Mouse (Mus musculus) forebrain, embryonic 16.5 days (tissue): ENCODE results near the gene Ykt6. TPM values are rescaled to one million over a fixed set of nuclear protein-coding genes. Genes with fewer than 3 reads are reported as not detected.
"Not testable (repeated sequence)": the region's sequence is repeated elsewhere in the genome, so short reads cannot be mapped to it uniquely, and the experiment has no call there.

Experiments
- ATAC-seq: fragments of 200-750 bp; cut with Nextera tagmentation; 2 replicates; pipeline ENCODE4 v1.8.0; 2017; ENCODE audit warnings: mild to moderate bottlenecking, moderate library complexity
- H3K27ac ChIP-seq: fragments of 300-500 bp; sonication (generic); 2 replicates; pipeline ENCODE4 v1.5.1; 2014; ENCODE audit warnings: low read length, control low read depth
- H3K27me3 ChIP-seq: fragments of 300-500 bp; sonication (generic); replicated peaks from 2 replicates; pipeline ENCODE4 v1.6.1; 2014; ENCODE audit warnings: low read length; ENCODE audit not compliant: control insufficient read depth, insufficient read depth
- H3K36me3 ChIP-seq: fragments of 300-500 bp; sonication (generic); 2 replicates; pipeline ENCODE4 v1.6.1; 2014; ENCODE audit not compliant: control insufficient read depth, insufficient read depth
- H3K4me1 ChIP-seq: fragments of 300-500 bp; sonication (generic); replicated peaks from 2 replicates; pipeline ENCODE4 v1.6.1; 2014; ENCODE audit warnings: low read length; ENCODE audit not compliant: control insufficient read depth, insufficient read depth
- H3K4me2 ChIP-seq: fragments of 300-500 bp; sonication (generic); 2 replicates; pipeline ENCODE4 v1.6.1; 2014; ENCODE audit warnings: mild to moderate bottlenecking, low read length, control low read depth
- H3K4me3 ChIP-seq: fragments of 300-500 bp; sonication (generic); replicated peaks from 2 replicates; pipeline ENCODE4 v1.5.1; 2014; ENCODE audit warnings: mild to moderate bottlenecking, low read length, control low read depth
- H3K9ac ChIP-seq: fragments of 300-500 bp; sonication (generic); replicated peaks from 2 replicates; pipeline ENCODE4 v1.6.1; 2014; ENCODE audit warnings: low read depth, low read length, control low read depth
- H3K9me3 ChIP-seq: fragments of 300-500 bp; sonication (generic); 2 replicates; pipeline ENCODE4 v1.6.1; 2016; ENCODE audit warnings: low read length; ENCODE audit not compliant: control insufficient read depth
- whole genome bisulfite sequencing: fragments of 180-500 bp; shearing (Covaris S2); extraction: QIAGEN DNeasy Blood & Tissue Kit; methylation state at CpG from one replicate; pipeline ENCODE4 v1.1.7; 2014; 5-methylcytosine and 5-hydroxymethylcytosine counted together
- polyA plus RNA-seq: library from polyadenylated mRNA; unstranded; fragments of >200 nt; fragmentation: Nextera tagmentation; extraction: Ambion mirVana; gene quantifications from 2 replicates; pipeline ENCODE4 v1.2.1, GENCODE M21; 2015

Gene Ykt6
- polyA plus RNA-seq, 1 experiment from 2014 or later = 111 TPM

DNA sequence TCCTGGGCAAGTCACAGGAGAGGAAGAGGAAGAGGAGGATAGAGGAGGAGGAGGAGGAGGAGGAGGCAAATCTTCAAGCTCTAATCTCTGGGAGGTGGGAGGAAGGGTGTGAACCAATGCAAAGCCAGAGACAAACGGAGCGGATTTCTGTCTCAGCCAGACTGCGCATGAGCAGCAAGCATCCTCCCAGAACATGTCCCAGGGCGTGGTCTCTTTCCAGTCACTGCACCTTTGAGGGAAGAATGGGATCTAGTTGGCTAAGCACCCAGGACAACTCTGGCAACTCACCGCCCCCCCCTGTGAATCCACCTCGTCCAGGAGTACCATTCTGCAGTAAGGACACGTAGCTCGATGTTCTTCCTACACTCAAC lies 39.3 kb upstream of the Ykt6 start:
- Histone ChIP-seq H3K27me3 (no peaks in the 10 kb centered on the region), H3K27ac (no peak overlapping the region), H3K4me3 (no peak overlapping the region), H3K9ac (no peak overlapping the region), H3K4me2 (no peak overlapping the region), H3K4me1 (no peaks in the 10 kb centered on the region), H3K36me3 (no peaks in the 10 kb centered on the region), H3K9me3 (no peaks in the 10 kb centered on the region)
- ATAC-seq = no peak
- WGBS = 72% methylated on average over 8 of the region's 8 CpGs

DNA sequence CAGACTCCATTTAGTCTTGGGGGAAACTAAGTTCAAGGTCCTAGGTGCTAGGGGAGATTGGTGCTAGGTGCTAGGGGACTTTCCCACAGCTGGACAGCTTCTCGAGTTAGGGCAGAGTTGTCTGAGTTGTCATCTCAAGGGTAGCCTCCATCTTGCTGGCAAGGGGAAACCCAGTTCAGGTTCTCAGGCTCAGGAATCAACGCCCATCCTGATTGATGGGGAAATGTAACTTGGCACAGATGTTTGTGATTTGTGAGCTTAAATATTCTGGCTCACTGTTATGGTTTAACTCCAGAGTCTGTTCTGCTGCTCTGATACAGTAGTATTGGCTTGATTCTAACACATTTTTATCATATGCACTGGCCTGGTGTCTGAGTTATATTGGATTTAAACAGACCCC lies 37.4 kb upstream of the Ykt6 start:
- ATAC-seq = no peak
- Histone ChIP-seq H3K9me3 (no peaks in the 10 kb centered on the region), H3K4me3 (no peak overlapping the region), H3K9ac (no peak overlapping the region), H3K27ac (no peak overlapping the region), H3K27me3 (no peaks in the 10 kb centered on the region), H3K4me2 (no peak overlapping the region), H3K36me3 (no peaks in the 10 kb centered on the region), H3K4me1 (no peaks in the 10 kb centered on the region)
- 72% methylated on average over 2 of the region's 2 CpGs for WGBS

DNA sequence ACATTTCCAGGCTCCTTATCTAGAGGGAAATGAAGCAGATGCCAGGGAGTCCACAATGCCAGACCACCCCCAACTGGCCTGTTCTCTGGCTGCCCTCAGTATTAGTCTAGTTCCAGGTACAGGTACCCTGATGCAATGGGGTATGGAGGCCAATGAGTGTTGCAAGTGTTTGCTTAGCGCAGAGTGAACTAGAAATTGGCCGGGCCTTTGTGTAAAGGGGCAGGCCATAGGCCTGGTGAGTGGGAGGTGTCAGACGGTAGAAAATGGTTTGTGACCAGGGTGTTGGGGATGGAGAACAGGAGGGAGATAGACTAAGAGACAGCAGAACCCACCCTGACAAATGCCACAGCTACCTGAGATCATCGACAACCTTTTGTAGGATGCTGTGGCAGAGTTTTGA lies 35.9 kb upstream of the Ykt6 start:
- WGBS = 96% methylated on average over 4 of the region's 4 CpGs
- H3K4me1 ChIP-seq = no peaks in the 10 kb centered on the region
- H3K27ac ChIP-seq = no peak overlapping the region
- no peak overlapping the region for H3K4me2 ChIP-seq
- no peaks in the 10 kb centered on the region for H3K27me3 ChIP-seq
- no peaks in the 10 kb centered on the region for H3K9me3 ChIP-seq
- ATAC-seq = no peak
- no peak overlapping the region for H3K4me3 ChIP-seq
- H3K9ac ChIP-seq = no peak overlapping the region
- H3K36me3 ChIP-seq = no peaks in the 10 kb centered on the region

DNA sequence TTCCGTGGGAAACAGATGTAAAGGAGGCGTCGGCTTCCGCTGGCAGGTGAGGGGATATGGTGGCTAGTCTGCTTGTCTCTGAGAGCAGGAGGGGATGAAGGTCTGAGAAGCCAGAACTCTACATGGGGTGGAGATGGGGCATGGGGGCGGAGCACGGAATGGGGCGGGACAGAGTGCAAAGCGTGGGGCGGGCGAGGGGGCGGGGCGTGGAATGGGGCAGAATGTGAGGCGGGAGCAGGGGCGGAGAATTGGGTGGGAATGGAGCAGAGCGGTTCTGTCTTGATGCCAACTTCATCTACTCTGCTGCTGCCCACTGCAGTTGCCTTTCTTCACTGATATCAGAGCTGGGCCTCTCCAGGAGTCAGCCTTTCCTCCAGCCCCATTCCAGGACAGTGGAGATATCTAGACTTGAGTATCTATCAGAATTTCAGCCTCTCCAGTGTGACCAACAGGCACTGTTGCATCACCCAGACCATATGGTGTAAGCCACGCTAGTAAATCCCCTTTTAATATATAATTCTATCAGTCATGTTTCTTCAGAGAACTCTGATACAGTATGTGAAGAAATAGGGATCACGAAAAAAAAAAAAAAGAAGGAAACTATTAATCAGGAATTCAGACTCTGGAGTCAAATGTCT lies 35.1 kb upstream of the Ykt6 start:
- 36% methylated on average over 17 of the region's 17 CpGs for WGBS

DNA sequence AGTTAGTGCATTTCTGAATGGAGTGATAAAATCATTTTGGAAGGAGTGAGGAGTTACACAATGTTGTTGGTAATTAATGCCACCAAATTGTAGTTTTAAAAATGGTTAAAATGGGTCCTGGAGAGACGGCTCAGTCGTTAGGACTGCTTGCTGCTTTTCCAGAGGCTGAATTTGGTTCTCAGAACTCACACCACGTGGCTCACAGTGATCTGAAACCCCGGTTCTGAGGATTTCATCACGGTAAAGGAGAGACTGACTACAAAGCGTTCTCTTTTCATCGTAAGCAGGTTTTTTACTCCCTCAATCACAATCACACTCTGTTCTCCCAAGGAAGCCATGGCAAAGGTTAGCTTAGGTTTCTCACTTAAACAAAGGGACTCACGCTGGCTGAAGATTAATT lies 30.8 kb upstream of the Ykt6 start:
- Histone ChIP-seq H3K36me3 (no peaks in the 10 kb centered on the region), H3K27me3 (no peaks in the 10 kb centered on the region), H3K4me3 (no peak overlapping the region), H3K27ac (no peak overlapping the region), H3K4me1 (no peaks in the 10 kb centered on the region), H3K9me3 (no peaks in the 10 kb centered on the region), H3K9ac (no peak overlapping the region), H3K4me2 (no peak overlapping the region)
- WGBS = 57% methylated on average over 8 of the region's 8 CpGs
- ATAC-seq = no peak

More for the DNA sequence above, 35.1 kb upstream of the Ykt6 start:
- H3K36me3 ChIP-seq = no peaks in the 10 kb centered on the region
- no peaks in the 10 kb centered on the region for H3K9me3 ChIP-seq
- H3K9ac ChIP-seq = no peak overlapping the region
- H3K4me1 ChIP-seq = no peaks in the 10 kb centered on the region
- H3K4me2 ChIP-seq = no peak overlapping the region
- no peak overlapping the region for H3K27ac ChIP-seq
- no peak for ATAC-seq
- no peaks in the 10 kb centered on the region for H3K27me3 ChIP-seq
- no peak overlapping the region for H3K4me3 ChIP-seq

GRCm38 (mm10) chr11:5926696-5927220 lies 28.7 kb upstream of the Ykt6 start:
- no peak for ATAC-seq
- Histone ChIP-seq H3K27me3 (no peaks in the 10 kb centered on the region), H3K27ac (no peak overlapping the region), H3K4me1 (no peaks in the 10 kb centered on the region), H3K9me3 (no peaks in the 10 kb centered on the region), H3K4me2 (no peak overlapping the region), H3K4me3 (no peak overlapping the region), H3K9ac (no peak overlapping the region), H3K36me3 (no peaks in the 10 kb centered on the region)
- 82% methylated on average over 3 of the region's 3 CpGs for WGBS

- no peak overlapping the region for H3K4me2 ChIP-seq
- no peak overlapping the region for H3K27ac ChIP-seq
- no peaks in the 10 kb centered on the region for H3K9me3 ChIP-seq
- 89% methylated on average over 1 of the region's 1 CpGs for WGBS
- no peak for ATAC-seq
- H3K27me3 ChIP-seq = no peaks in the 10 kb centered on the region
- H3K4me3 ChIP-seq = no peak overlapping the region
- no peaks in the 10 kb centered on the region for H3K36me3 ChIP-seq
- no peaks in the 10 kb centered on the region for H3K4me1 ChIP-seq
- H3K9ac ChIP-seq = no peak overlapping the region
Measured at GRCm38 (mm10) chr11:5930578-5930977, 24.9 kb upstream of the Ykt6 start.

GRCm38 (mm10) chr11:5931947-5932346 lies 23.5 kb upstream of the Ykt6 start:
- ATAC-seq, H3K36me3 ChIP-seq, H3K9me3 ChIP-seq, H3K4me3 ChIP-seq, H3K4me1 ChIP-seq, H3K9ac ChIP-seq, H3K27ac ChIP-seq, H3K27me3 ChIP-seq, H3K4me2 ChIP-seq: not testable (repeated sequence)
- 83% methylated on average over 6 of the region's 6 CpGs for WGBS

DNA sequence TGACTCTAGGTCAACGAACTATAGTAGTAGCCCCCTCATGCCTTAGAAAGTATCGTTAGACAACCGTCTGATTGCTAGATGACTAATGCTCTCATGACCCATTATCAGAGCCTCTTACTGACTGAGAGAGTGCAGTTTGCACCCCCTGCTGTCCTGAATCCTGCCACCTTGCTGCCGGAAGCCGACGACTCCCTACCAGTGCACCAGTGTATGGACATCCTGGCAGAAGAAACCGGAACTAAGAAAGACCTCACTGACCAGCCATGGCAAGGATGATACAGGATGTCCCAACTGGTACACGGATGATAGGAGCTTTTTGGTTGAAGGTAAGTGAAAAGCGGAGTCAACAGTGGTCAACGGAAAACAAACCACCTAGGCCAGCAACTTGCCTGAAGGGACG lies 21.0 kb upstream of the Ykt6 start:
- not testable (repeated sequence) for H3K9ac ChIP-seq, H3K27ac ChIP-seq, ATAC-seq, H3K9me3 ChIP-seq, H3K4me3 ChIP-seq, H3K27me3 ChIP-seq, H3K36me3 ChIP-seq, H3K4me2 ChIP-seq, H3K4me1 ChIP-seq
- 90% methylated on average over 11 of the region's 11 CpGs for WGBS

- WGBS = 59% methylated on average over 6 of the region's 6 CpGs
- ATAC-seq = no peak
- Histone ChIP-seq H3K27me3 (no peaks in the 10 kb centered on the region), H3K27ac (no peak overlapping the region), H3K4me2 (no peak overlapping the region), H3K36me3 (no peaks in the 10 kb centered on the region), H3K4me3 (no peak overlapping the region), H3K9ac (no peak overlapping the region), H3K9me3 (no peaks in the 10 kb centered on the region), H3K4me1 (no peaks in the 10 kb centered on the region)
Measured at GRCm38 (mm10) chr11:5942966-5943365, 12.5 kb upstream of the Ykt6 start.
